Comparison of ENCODE assay signal across 8 mouse cellular contexts in the genomic region with DNA sequence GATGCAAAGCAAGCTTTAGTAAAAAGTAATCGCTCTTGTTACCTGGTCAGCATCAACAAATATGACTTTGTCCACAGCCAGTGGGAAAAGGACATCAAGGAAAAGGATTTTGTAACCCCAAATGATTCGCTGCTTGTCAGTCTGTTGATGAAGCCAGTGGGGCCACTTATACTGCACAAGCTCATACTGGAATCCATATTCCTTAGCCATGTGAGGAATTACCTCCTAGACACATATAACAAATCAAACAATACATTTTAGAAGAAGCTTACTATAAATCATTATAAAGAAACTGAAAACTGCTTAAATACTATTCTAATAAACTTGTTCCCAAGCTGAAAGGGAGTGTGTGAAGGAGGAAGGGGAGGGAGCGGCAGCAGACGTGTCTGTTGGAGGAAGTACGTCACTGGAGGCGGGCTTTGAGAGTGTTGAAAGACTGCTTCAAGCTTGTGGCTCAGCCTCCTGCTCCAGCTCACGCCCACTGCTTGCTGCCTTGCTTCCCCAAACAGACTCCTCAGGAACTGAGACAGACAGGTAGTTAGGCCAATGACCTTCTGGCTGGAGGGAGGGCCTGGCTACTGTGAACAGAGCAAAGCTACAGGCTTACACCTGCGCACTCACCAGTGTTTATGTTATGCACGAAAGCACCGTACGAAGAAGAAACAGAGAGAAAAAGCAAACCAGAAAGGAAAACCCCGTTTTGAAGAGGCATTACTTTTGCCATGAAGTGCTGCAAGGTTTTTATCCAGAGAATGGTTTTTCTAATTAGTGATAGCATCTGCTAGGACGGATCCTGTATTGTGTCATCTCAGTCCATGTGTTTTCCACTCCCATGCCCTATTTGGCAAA.
DNase-seq lines count a peak whose midpoint lies in the region; ATAC-seq lines count a peak whose summit lies in the region.

No protein-coding gene starts in this region.

- intact Hi-C loops in gastrocnemius, postnatal 14 days (cut with DNase I; ENCODE audit: low total_unique reads), result loop anchor here (10.0 kb wide), 1 partner anchor 83 kb away; a partner anchor contains a TSS

- peak; percentile 96 for ATAC-seq in megakaryocyte, adult 5-6 weeks (ENCODE audit: poor library complexity, severe bottlenecking)

- DNase-seq in adrenal gland, adult 2 months, result peak; percentile 97
- peak; percentile 98 for DNase-seq in embryo, embryonic 11 days
- peak; percentile 96 for DNase-seq in gastrocnemius, postnatal 14 days
- DNase-seq in induced T-regulatory cell, adult 2 months (ENCODE audit: low read depth), result peak; percentile 99
- DNase-seq in left cerebral cortex, adult 8-10 months (ENCODE audit: low spot score in 2 of 2), result peak; percentile 95 to 99
- DNase-seq in right cerebral cortex, adult 2 months (ENCODE audit: low spot score in 2 of 2), result peak; percentile 98 to 99
- peak; percentile 92 for DNase-seq in urinary bladder, postnatal 10 days (ENCODE audit: low spot score)

Comparison
In these comparisons a context has a peak if more than half of its experiments do, and no peak if none do; other contexts are left out.
1. Peak in every context shown above with its lines: DNase-seq and ATAC-seq.